Mouse (Mus musculus): ENCODE results near the gene Oard1. TPM values are rescaled to one million over a fixed set of nuclear protein-coding genes. Genes with fewer than 3 reads are reported as not detected.

Gene Oard1
- polyA plus RNA-seq, 1 experiment from 2014 or later = 29.4 TPM

GRCm38 (mm10) chr17:48463391-48463790 is 53.6 kb downstream of the Oard1 start:
- Histone ChIP-seq H3K4me3 (replicated peaks) (no peak overlapping the region), H3K4me1 (peaks cover 18% of the 10 kb centered on the region), H3K36me3 (no peaks in the 10 kb centered on the region), H3K9me3 (replicated peaks) (no peaks in the 10 kb centered on the region), H3K27me3 (replicated peaks) (peaks cover 5% of the 10 kb centered on the region), H3K4me2 (no peak overlapping the region), H3K9ac (replicated peaks) (no peak overlapping the region), H3K27ac (replicated peaks) (no peak overlapping the region)
- no peak for ATAC-seq (ENCODE audit: low FRiP score)
- 95% methylated on average over 4 of the region's 4 CpGs for WGBS

Other genes starting within 250 kb of the Oard1 start
- 0.18 and 0.19 TPM in 2 replicates for gene A530064D06Rik, start 242.7 kb upstream of the Oard1 start, polyA plus RNA-seq (2015; fragmentation: Nextera tagmentation; extraction: Ambion mirVana)
- gene Trem1, start 177.2 kb upstream of the Oard1 start, polyA plus RNA-seq (2015; fragmentation: Nextera tagmentation; extraction: Ambion mirVana) = not detected in 2 replicates
- gene Trem3, start 162.2 kb upstream of the Oard1 start, polyA plus RNA-seq (2015; fragmentation: Nextera tagmentation; extraction: Ambion mirVana) = 0.18 TPM in 1 of 2 replicates, not detected in the other
- 0.37 TPM in 1 of 2 replicates, not detected in the other for gene Treml4, start 145.7 kb upstream of the Oard1 start, polyA plus RNA-seq (2015; fragmentation: Nextera tagmentation; extraction: Ambion mirVana)
- 0.14 and 1.4 TPM in 2 replicates for gene Treml2, start 110.5 kb upstream of the Oard1 start, polyA plus RNA-seq (2015; fragmentation: Nextera tagmentation; extraction: Ambion mirVana)
- gene B430306N03Rik, start 93.9 kb upstream of the Oard1 start, polyA plus RNA-seq (2015; fragmentation: Nextera tagmentation; extraction: Ambion mirVana) = 0.09 and 0.19 TPM in 2 replicates
- 5.0 and 6.1 TPM in 2 replicates for gene Trem2, start 63.6 kb upstream of the Oard1 start, polyA plus RNA-seq (2015; fragmentation: Nextera tagmentation; extraction: Ambion mirVana)
- gene Treml1, start 50.1 kb upstream of the Oard1 start, polyA plus RNA-seq (2015; fragmentation: Nextera tagmentation; extraction: Ambion mirVana) = 0.43 and 0.49 TPM in 2 replicates
- gene Nfya, start 108 bp upstream of the Oard1 start, polyA plus RNA-seq (2015; fragmentation: Nextera tagmentation; extraction: Ambion mirVana) = 9.1 and 9.5 TPM in 2 replicates
- gene Apobec2, start 22.9 kb downstream of the Oard1 start, polyA plus RNA-seq (2015; fragmentation: Nextera tagmentation; extraction: Ambion mirVana) = 3.7 and 5.1 TPM in 2 replicates
- gene Tspo2, start 41.5 kb downstream of the Oard1 start, polyA plus RNA-seq (2015; fragmentation: Nextera tagmentation; extraction: Ambion mirVana) = 0.69 and 1.1 TPM in 2 replicates
- gene Unc5cl, start 44.9 kb downstream of the Oard1 start, polyA plus RNA-seq (2015; fragmentation: Nextera tagmentation; extraction: Ambion mirVana) = 0.18 and 4.4 TPM in 2 replicates